Mouse (Mus musculus): ENCODE results near the gene 1810009A15Rik.
"Not testable (repeated sequence)": the region's sequence is repeated elsewhere in the genome, so short reads cannot be mapped to it uniquely, and the experiment has no call there.

The 1810009A15Rik gene

GRCm38 (mm10) chr19:8888511-8889385 lies at the start of gene 1810009A15Rik, which contains the start of gene Gm49416:
TSS of gene 1810009A15Rik (plus strand) at chr19:8888853.
TSS of gene Gm49416 (plus strand) at chr19:8888926.
- peak; percentile 91 for DNase-seq

GRCm38 (mm10) chr19:8839103-8839907 lies 49.3 kb upstream of the 1810009A15Rik start, which contains the start of gene Gng3:
TSS of gene Gng3 (minus strand) at chr19:8839194.
- peak; percentile 87 for DNase-seq

GRCm38 (mm10) chr19:8839908-8840791 lies 48.5 kb upstream of the 1810009A15Rik start:
- DNase-seq, result peak; percentile 79

GRCm38 (mm10) chr19:8841012-8841411 lies 47.6 kb upstream of the 1810009A15Rik start:
- no peak for DNase-seq

- DNase-seq, result no peak
Observed at GRCm38 (mm10) chr19:8842961-8843360, 45.7 kb upstream of the 1810009A15Rik start.

GRCm38 (mm10) chr19:8844371-8845129 lies 44.1 kb upstream of the 1810009A15Rik start:
- DNase-seq, result peak; percentile 69

- no peak for DNase-seq
Observed at GRCm38 (mm10) chr19:8848356-8848755, 40.3 kb upstream of the 1810009A15Rik start.

- no peak for DNase-seq
Observed at GRCm38 (mm10) chr19:8850402-8850901, 38.2 kb upstream of the 1810009A15Rik start, which contains the start of gene Lrrn4cl. TSS of gene Lrrn4cl (plus strand) at chr19:8850768.

GRCm38 (mm10) chr19:8851639-8852038 lies 37.0 kb upstream of the 1810009A15Rik start:
- no peak for DNase-seq

GRCm38 (mm10) chr19:8852236-8852928 lies 36.3 kb upstream of the 1810009A15Rik start:
- no peak for DNase-seq

GRCm38 (mm10) chr19:8853117-8853516 lies 35.5 kb upstream of the 1810009A15Rik start:
- DNase-seq, result no peak

GRCm38 (mm10) chr19:8857689-8858088 lies 31.0 kb upstream of the 1810009A15Rik start:
- no peak for DNase-seq

- DNase-seq, result no peak
Observed at GRCm38 (mm10) chr19:8859018-8859417, 29.6 kb upstream of the 1810009A15Rik start.

- DNase-seq, result no peak
Observed at GRCm38 (mm10) chr19:8864265-8864664, 24.4 kb upstream of the 1810009A15Rik start.

GRCm38 (mm10) chr19:8870381-8870780 lies 18.3 kb upstream of the 1810009A15Rik start:
- not testable (repeated sequence) for DNase-seq

GRCm38 (mm10) chr19:8870838-8871237 lies 17.8 kb upstream of the 1810009A15Rik start:
- DNase-seq, result no peak

- peak; percentile 95 for DNase-seq
Observed at GRCm38 (mm10) chr19:8871267-8872186, 17.1 kb upstream of the 1810009A15Rik start, which contains the start of gene Ubxn1. TSS of gene Ubxn1 (plus strand) at chr19:8871496.

- DNase-seq, result no peak
Observed at GRCm38 (mm10) chr19:8872266-8872840, 16.3 kb upstream of the 1810009A15Rik start.

- no peak for DNase-seq
Observed at GRCm38 (mm10) chr19:8875031-8875430, 13.6 kb upstream of the 1810009A15Rik start.

Data from cerebellum, adult 11 months (tissue).